ENCODE assay signal across 7 mouse cellular contexts in the genomic region with DNA sequence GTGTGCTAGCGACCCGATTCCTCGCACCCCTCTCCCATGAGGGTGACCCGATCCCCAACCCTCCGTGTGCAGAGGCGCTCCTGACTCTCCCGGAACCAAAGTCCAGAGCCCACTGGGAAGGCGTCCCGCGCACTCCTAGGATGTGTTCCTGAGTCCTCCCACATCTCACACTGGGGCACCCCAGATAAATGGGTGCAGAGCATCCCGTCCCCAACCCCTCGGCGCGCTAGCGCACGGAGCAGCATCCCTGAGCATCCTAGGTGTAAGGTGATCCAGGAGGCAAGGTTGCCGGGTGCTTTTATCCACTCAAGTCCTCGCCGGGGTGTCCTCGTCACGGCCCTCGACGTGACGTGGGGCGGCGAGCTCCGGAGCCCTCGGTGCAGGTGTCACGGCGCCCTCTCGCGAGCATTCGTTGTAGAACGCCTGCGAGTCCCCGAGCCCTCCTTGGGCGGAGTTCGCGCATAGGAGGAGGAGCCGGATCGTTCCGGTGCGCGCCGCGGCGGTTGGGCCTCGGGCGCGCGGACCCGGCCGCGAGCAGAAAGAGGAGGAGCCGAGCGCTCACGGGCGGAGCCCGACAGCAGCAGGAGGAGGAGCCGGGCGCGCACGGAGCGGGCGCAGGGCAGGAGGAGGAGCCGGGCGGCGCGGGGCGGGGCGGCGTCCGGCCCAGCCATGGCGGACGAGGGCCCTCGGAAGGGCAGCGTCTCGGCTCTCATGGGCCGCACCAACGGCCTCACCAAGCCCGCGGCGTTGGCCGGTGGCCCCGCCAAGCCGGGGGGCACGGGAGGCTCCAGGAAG. TPM values are rescaled to one million over a fixed set of nuclear protein-coding genes. Genes with fewer than 3 reads are reported as not detected.
DNase-seq lines count a peak whose midpoint lies in the region; ATAC-seq lines count a peak whose summit lies in the region.

A gene (minus strand): TSS at position 373 of the 795 bp plus-strand sequence.
A gene (plus strand): TSS at position 535 of the 795 bp plus-strand sequence.

- peak within 1 kb of the TSS; percentile 95 for H3K4me3 ChIP-seq in embryonic facial prominence, embryonic 11.5 days (ENCODE audit: low read depth, low read length)
- peak within 1 kb of the TSS; percentile 99 for H3K4me3 ChIP-seq in limb, embryonic 11.5 days (ENCODE audit: low read depth, low read length)
- peak within 1 kb of the TSS; percentile 96 for H3K4me3 ChIP-seq in midbrain, embryonic 14.5 days (replicated peaks; ENCODE audit: low read depth, low read length)

- H3K4me2 ChIP-seq in embryonic facial prominence, embryonic 11.5 days (ENCODE audit: low read depth, low read length) = peak within 1 kb of the TSS; percentile 89
- H3K4me2 ChIP-seq in limb, embryonic 11.5 days (ENCODE audit: low read depth, severe bottlenecking) = peak within 1 kb of the TSS; percentile 90
- peak within 1 kb of the TSS; percentile 98 for H3K4me2 ChIP-seq in midbrain, embryonic 14.5 days (ENCODE audit: low read length)

- under 1% methylated on average over 84 of the region's 87 CpGs for WGBS in embryonic facial prominence, embryonic 11.5 days
- under 1% methylated on average over 76 of the region's 87 CpGs for WGBS in limb, embryonic 11.5 days
- WGBS in midbrain, embryonic 14.5 days = under 1% methylated on average over 71 of the region's 87 CpGs

- ATAC-seq in embryonic facial prominence, embryonic 11.5 days (replicated peaks; ENCODE audit: insufficient number of reproducible peaks, low FRiP score, low TSS enrichment, low read depth) = peak; percentile 94
- ATAC-seq in limb, embryonic 11.5 days (ENCODE audit: insufficient number of reproducible peaks, low FRiP score, low TSS enrichment, low read depth) = peak; percentile 97
- peak; percentile 95 for ATAC-seq in midbrain, embryonic 14.5 days (ENCODE audit: low FRiP score, low TSS enrichment)

- H3K9me3 ChIP-seq in embryonic facial prominence, embryonic 11.5 days (replicated peaks; ENCODE audit: control insufficient read depth, low read length) = no peaks in the 10 kb centered on the region
- H3K9me3 ChIP-seq in limb, embryonic 11.5 days (ENCODE audit: control insufficient read depth, low read length) = no peaks in the 10 kb centered on the region
- H3K9me3 ChIP-seq in midbrain, embryonic 14.5 days (ENCODE audit: control insufficient read depth, low read length) = no peaks in the 10 kb centered on the region

- H3K36me3 ChIP-seq in embryonic facial prominence, embryonic 11.5 days (replicated peaks; ENCODE audit: control insufficient read depth, insufficient read depth, low read depth, low read length) = no peaks in the 10 kb centered on the region
- H3K36me3 ChIP-seq in limb, embryonic 11.5 days (ENCODE audit: control insufficient read depth, insufficient read depth, low read length) = peaks cover 4% of the 10 kb centered on the region; the same call in 1 of the 2 replicates
- peaks cover 4% of the 10 kb centered on the region; the same call in 1 of the 2 replicates for H3K36me3 ChIP-seq in midbrain, embryonic 14.5 days (ENCODE audit: control insufficient read depth, insufficient read depth, low read length)

- H3K4me1 ChIP-seq in embryonic facial prominence, embryonic 11.5 days (ENCODE audit: control insufficient read depth, insufficient read depth, low read length) = 0 out of 2 replicates have a peak, but pooled peaks cover 2% of the 10 kb centered on the region
- peaks cover 10% of the 10 kb centered on the region for H3K4me1 ChIP-seq in limb, embryonic 11.5 days (ENCODE audit: control insufficient read depth, insufficient read depth, low read length)
- H3K4me1 ChIP-seq in midbrain, embryonic 14.5 days (ENCODE audit: control insufficient read depth, insufficient read depth, low read length) = peaks cover 17% of the 10 kb centered on the region

- peak within 1 kb of the TSS; percentile 96 for H3K9ac ChIP-seq in embryonic facial prominence, embryonic 11.5 days (replicated peaks; ENCODE audit: low read length)
- peak within 1 kb of the TSS; percentile 92 for H3K9ac ChIP-seq in limb, embryonic 11.5 days (ENCODE audit: low read length)
- peak within 1 kb of the TSS; percentile 89 for H3K9ac ChIP-seq in midbrain, embryonic 14.5 days (replicated peaks; ENCODE audit: low read length)

- no peaks in the 10 kb centered on the region for H3K27me3 ChIP-seq in embryonic facial prominence, embryonic 11.5 days (ENCODE audit: control insufficient read depth, insufficient read depth, low read length)
- no peaks in the 10 kb centered on the region for H3K27me3 ChIP-seq in limb, embryonic 11.5 days (ENCODE audit: control insufficient read depth, insufficient read depth, low read length)
- no peaks in the 10 kb centered on the region for H3K27me3 ChIP-seq in midbrain, embryonic 14.5 days (ENCODE audit: control insufficient read depth, insufficient read depth, low read length)

- DNase-seq in adrenal gland, postnatal 14 days = peak; percentile 99
- DNase-seq in embryonic facial prominence, embryonic 11.5 days (ENCODE audit: low spot score) = peak; percentile 98
- DNase-seq in heart, adult 11 months = peak; percentile 100
- DNase-seq in kidney, adult 18-20 months = peak; percentile 95
- peak; percentile 99 for DNase-seq in limb, embryonic 11.5 days (ENCODE audit: low spot score)
- peak; percentile 99 for DNase-seq in midbrain, embryonic 14.5 days
- DNase-seq in spleen, adult 18-20 months = peak; percentile 94

- H3K27ac ChIP-seq in embryonic facial prominence, embryonic 11.5 days (replicated peaks; ENCODE audit: low read depth, low read length) = peak within 1 kb of the TSS; percentile 73
- H3K27ac ChIP-seq in limb, embryonic 11.5 days (replicated peaks; ENCODE audit: low read depth, low read length) = peak within 1 kb of the TSS; percentile 53
- peak within 1 kb of the TSS; percentile 95 for H3K27ac ChIP-seq in midbrain, embryonic 14.5 days (replicated peaks; ENCODE audit: low read depth, low read length)

RNA-seq across cellular contexts. Expression of the first gene that starts in this region (rescaled TPM):
- total RNA-seq in adrenal gland, postnatal 14 days (2021) = 19.9 and 23.5 TPM in 2 replicates
- polyA plus RNA-seq in embryonic facial prominence, embryonic 11.5 days (2014; fragmentation: Nextera tagmentation; extraction: Ambion mirVana) = 50.1 and 50.2 TPM in 2 replicates
- 55.7 and 57.4 TPM in 2 replicates for polyA plus RNA-seq in limb, embryonic 11.5 days (2014; fragmentation: Nextera tagmentation; extraction: Ambion mirVana)
- polyA plus RNA-seq in midbrain, embryonic 14.5 days (2014; fragmentation: Nextera tagmentation; extraction: Ambion mirVana) = 31.1 and 39.7 TPM in 2 replicates

RNA-seq across cellular contexts. Expression of the second gene that starts in this region (rescaled TPM):
- 94.0 and 100 TPM in 2 replicates for total RNA-seq in adrenal gland, postnatal 14 days (2021)
- 106 and 114 TPM in 2 replicates for polyA plus RNA-seq in embryonic facial prominence, embryonic 11.5 days (2014; fragmentation: Nextera tagmentation; extraction: Ambion mirVana)
- 107 and 108 TPM in 2 replicates for polyA plus RNA-seq in limb, embryonic 11.5 days (2014; fragmentation: Nextera tagmentation; extraction: Ambion mirVana)
- polyA plus RNA-seq in midbrain, embryonic 14.5 days (2014; fragmentation: Nextera tagmentation; extraction: Ambion mirVana) = 49.9 and 76.6 TPM in 2 replicates

Comparison
In these comparisons a context has a peak if more than half of its experiments do, and no peak if none do; other contexts are left out.
1. Peak in every context shown above with its lines: DNase-seq, ATAC-seq, H3K4me3 ChIP-seq and H3K27ac ChIP-seq.